Mouse (Mus musculus) lung, embryonic 15.5 days (tissue): ENCODE data around the gene Cox7b2. TPM values are rescaled to one million over a fixed set of nuclear protein-coding genes. Genes with fewer than 3 reads are reported as not detected.
"Not testable (repeated sequence)": the region's sequence is repeated elsewhere in the genome, so short reads cannot be mapped to it uniquely, and the experiment has no call there.

Source experiments
- ATAC-seq: fragments of 200-750 bp; cut with Nextera tagmentation; 2 replicates; pipeline ENCODE4 v1.8.0; 2017; ENCODE audit warnings: moderate number of reproducible peaks, borderline replicate concordance; ENCODE audit not compliant: low FRiP score, low TSS enrichment; ENCODE audit errors: extremely low read depth
- H3K27ac ChIP-seq: fragments of 300-500 bp; sonication (generic); 2 replicates; pipeline ENCODE4 v1.5.1; 2015; ENCODE audit warnings: moderate library complexity, mild to moderate bottlenecking, inconsistent platforms
- H3K27me3 ChIP-seq: fragments of 300-500 bp; sonication (generic); 2 replicates; pipeline ENCODE4 v1.6.1; 2015; ENCODE audit warnings: inconsistent platforms
- H3K36me3 ChIP-seq: fragments of 300-500 bp; sonication (generic); 2 replicates; pipeline ENCODE4 v1.6.1; 2015; ENCODE audit warnings: inconsistent platforms
- H3K4me1 ChIP-seq: fragments of 300-500 bp; sonication (generic); 2 replicates; pipeline ENCODE4 v1.6.1; 2015; ENCODE audit warnings: inconsistent platforms
- H3K4me2 ChIP-seq: fragments of 300-500 bp; sonication (generic); 2 replicates; pipeline ENCODE4 v1.6.1; 2015; ENCODE audit warnings: inconsistent platforms, mild to moderate bottlenecking, moderate library complexity
- H3K4me3 ChIP-seq: fragments of 300-500 bp; sonication (generic); 2 replicates; pipeline ENCODE4 v1.5.1; 2015; ENCODE audit warnings: mild to moderate bottlenecking, inconsistent platforms
- H3K9ac ChIP-seq: fragments of 300-500 bp; sonication (generic); 2 replicates; pipeline ENCODE4 v1.6.1; 2015; ENCODE audit warnings: inconsistent platforms
- H3K9me3 ChIP-seq: fragments of 300-500 bp; sonication (generic); 2 replicates; pipeline ENCODE4 v1.6.1; 2016; ENCODE audit warnings: inconsistent platforms
- WGBS: fragments of 180-500 bp; shearing (Covaris S2); methylation state at CpG from one replicate; pipeline ENCODE4 v1.1.7; 2015; 5-methylcytosine and 5-hydroxymethylcytosine counted together
- polyA plus RNA-seq: library from polyadenylated mRNA; unstranded; fragments of >200 nt; fragmentation: Nextera tagmentation; extraction: Ambion mirVana; gene quantifications from 2 replicates; pipeline ENCODE4 v1.2.1, GENCODE M21; 2015

The Cox7b2 gene
- polyA plus RNA-seq = 0.33 and 0.50 TPM in 2 replicates

DNA sequence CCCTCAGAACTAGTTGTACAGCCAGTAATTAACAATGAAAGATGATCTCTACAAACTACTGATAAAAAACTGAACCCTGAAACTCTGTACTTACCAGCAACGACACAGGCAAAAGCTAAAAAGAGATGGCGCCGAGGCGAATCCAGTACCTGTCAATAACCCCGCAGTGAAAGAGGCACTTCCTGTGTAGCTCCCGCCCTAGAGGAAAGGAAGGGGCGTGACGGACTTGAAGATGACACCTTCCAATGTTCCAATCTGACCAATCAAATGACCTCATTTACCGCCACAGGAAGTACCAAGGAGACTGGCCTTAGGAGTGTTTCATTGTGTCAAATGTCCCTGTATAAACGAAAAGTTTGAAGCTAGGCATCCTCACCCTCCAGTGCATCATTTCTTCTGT is at the start of gene Cox7b2:
Gene Cox7b2, minus strand, starts transcription at position 127 of the 400 bp plus-strand sequence.
- WGBS = 93% methylated on average over 10 of the region's 10 CpGs
- H3K9me3 ChIP-seq = no peaks in the 10 kb centered on the region
- H3K36me3 ChIP-seq = no peaks in the 10 kb centered on the region
- no peak for ATAC-seq
- no peak within 1 kb of the TSS for H3K9ac ChIP-seq
- no peak within 1 kb of the TSS for H3K27ac ChIP-seq
- H3K27me3 ChIP-seq = no peaks in the 10 kb centered on the region
- H3K4me3 ChIP-seq = no peak within 1 kb of the TSS
- no peaks in the 10 kb centered on the region for H3K4me1 ChIP-seq
- H3K4me2 ChIP-seq = no peak within 1 kb of the TSS

DNA sequence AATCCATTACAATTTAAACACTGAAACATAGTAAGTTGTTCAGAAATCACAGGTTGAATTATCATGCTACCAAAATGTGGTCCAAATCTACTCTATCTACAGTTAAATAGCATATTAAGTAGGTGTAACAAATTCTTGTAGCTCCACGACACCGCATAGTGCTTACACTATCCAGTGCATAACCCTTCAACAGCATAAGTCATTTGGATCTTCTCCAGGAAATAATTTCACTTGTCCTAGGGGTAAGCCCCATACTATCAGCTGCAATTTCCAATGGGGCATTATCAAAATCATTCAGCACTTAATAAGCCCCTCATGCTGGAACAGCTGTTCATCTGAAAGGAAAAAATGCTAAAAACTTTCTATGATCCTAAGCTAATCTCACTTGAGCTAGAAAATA is 47.3 kb upstream of the Cox7b2 start:
- H3K27ac ChIP-seq = no peak overlapping the region
- H3K36me3 ChIP-seq = no peaks in the 10 kb centered on the region
- H3K4me1 ChIP-seq = no peaks in the 10 kb centered on the region
- ATAC-seq = no peak
- no peak overlapping the region for H3K4me3 ChIP-seq
- H3K9ac ChIP-seq = no peak overlapping the region
- H3K9me3 ChIP-seq = no peaks in the 10 kb centered on the region
- H3K4me2 ChIP-seq = no peak overlapping the region
- H3K27me3 ChIP-seq = no peaks in the 10 kb centered on the region
- WGBS = 47% methylated on average over 2 of the region's 2 CpGs

DNA sequence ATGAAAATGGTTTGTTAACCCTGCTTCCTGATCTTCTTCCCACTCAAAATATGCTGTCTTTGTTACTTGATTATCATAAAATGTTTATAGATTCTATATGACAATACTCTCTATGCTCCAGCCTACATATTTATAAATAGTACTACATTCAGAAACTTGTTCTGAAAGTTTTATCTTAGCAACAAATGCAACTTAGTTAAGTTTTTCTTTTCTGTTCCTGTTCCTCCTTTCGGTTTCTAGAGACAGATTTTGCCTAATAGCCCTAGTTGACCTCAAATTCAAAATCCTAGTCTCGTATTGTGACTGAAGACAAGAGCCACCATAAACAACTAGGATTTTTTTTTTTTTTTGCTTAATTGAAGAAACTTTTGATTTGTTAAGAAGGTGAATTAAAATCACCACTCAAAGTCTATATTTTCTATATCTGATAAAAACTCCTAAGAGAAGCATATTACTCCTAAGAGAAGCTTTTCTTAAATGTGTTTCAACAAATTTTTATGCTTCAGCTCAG is 45.8 kb upstream of the Cox7b2 start:
- Histone ChIP-seq H3K9ac (no peak overlapping the region), H3K27ac (no peak overlapping the region), H3K9me3 (no peaks in the 10 kb centered on the region), H3K27me3 (no peaks in the 10 kb centered on the region), H3K36me3 (no peaks in the 10 kb centered on the region), H3K4me1 (no peaks in the 10 kb centered on the region), H3K4me2 (no peak overlapping the region), H3K4me3 (no peak overlapping the region)
- WGBS = 79% methylated on average over 2 of the region's 2 CpGs
- ATAC-seq = no peak

DNA sequence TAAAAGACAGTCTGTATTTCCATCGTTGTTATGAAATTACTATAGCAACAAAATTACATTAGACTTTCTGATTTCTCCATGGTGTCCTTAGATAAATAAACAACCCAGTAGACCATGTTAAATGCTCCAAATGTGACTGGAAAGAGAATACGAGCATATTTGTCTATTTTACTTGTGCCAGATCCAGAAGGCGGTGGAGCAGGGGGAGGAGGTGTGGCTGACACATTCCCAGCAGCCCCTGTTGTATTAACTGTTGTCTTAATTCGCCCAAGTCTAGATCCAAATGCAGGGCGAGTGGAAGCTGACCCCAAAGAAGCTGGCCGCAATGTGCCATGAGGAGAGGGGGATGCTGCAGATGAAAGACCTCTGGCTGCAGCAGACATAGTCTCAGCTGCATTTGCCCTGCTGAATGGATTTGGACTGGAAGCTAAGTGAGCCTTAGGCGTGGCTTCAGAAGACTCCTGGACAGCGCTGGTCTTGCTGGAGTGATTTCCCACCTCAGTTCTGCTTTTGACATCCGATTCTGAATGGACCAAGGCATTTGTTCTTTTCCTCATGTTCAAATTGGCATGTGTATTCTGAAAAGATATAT is 23.7 kb upstream of the Cox7b2 start:
- Histone ChIP-seq H3K4me1 (no peaks in the 10 kb centered on the region), H3K4me3 (no peak overlapping the region), H3K27me3 (no peaks in the 10 kb centered on the region), H3K9ac (no peak overlapping the region), H3K36me3 (no peaks in the 10 kb centered on the region), H3K9me3 (no peaks in the 10 kb centered on the region), H3K4me2 (no peak overlapping the region), H3K27ac (no peak overlapping the region)
- 49% methylated on average over 9 of the region's 9 CpGs for WGBS
- ATAC-seq = peak; percentile 62; the same call in 1 of the 2 replicates

DNA sequence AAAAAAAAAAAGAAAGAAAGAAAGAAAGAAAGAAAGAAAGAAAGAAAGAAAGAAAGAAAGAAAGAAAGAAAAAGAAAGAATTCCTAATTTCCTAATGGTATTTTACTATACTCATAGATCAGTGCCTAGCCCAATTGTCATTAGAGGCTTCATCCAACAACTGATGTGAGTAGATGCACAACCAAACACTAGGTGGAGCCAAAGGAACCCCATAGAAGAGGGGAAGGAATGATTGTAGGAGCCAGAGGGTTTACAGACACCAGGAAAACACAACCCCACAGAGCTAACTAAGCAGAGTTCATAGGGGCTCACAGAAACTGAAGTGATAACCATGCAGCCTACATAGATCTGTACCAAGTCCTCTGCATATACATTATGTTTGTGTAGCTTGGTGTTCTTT is 2.5 kb downstream of the Cox7b2 start:
- H3K27ac ChIP-seq = no peak overlapping the region
- H3K27me3 ChIP-seq = no peaks in the 10 kb centered on the region
- no peak overlapping the region for H3K4me3 ChIP-seq
- no peaks in the 10 kb centered on the region for H3K4me1 ChIP-seq
- no peak for ATAC-seq
- no peak overlapping the region for H3K4me2 ChIP-seq
- no peak overlapping the region for H3K9ac ChIP-seq
- H3K9me3 ChIP-seq = no peaks in the 10 kb centered on the region
- H3K36me3 ChIP-seq = no peaks in the 10 kb centered on the region

DNA sequence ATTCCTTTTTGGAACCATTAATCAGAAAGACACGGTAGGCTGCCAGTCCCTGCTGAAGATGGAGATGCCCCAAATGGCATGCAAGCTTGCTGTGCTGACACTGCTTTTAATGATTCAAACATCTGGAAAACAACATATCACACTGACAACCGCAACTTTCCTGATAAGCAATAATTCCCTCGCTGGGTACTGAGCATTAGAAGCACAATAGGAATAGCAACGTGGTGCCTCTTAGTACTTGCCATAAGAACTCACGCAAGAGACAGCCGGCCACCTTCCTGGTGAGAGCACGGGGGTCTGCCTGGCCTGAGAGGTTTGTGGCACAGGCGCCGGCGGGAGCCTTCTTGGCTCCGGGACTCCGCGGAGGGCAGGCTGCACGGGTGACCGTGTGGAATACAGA is 22.5 kb downstream of the Cox7b2 start:
- peak; percentile 52; the same call in 1 of the 2 replicates for ATAC-seq
- not testable (repeated sequence) for H3K4me3 ChIP-seq, H3K4me2 ChIP-seq, H3K4me1 ChIP-seq, H3K27ac ChIP-seq, H3K27me3 ChIP-seq, H3K36me3 ChIP-seq, H3K9ac ChIP-seq, H3K9me3 ChIP-seq
- 67% methylated on average over 11 of the region's 15 CpGs for WGBS

DNA sequence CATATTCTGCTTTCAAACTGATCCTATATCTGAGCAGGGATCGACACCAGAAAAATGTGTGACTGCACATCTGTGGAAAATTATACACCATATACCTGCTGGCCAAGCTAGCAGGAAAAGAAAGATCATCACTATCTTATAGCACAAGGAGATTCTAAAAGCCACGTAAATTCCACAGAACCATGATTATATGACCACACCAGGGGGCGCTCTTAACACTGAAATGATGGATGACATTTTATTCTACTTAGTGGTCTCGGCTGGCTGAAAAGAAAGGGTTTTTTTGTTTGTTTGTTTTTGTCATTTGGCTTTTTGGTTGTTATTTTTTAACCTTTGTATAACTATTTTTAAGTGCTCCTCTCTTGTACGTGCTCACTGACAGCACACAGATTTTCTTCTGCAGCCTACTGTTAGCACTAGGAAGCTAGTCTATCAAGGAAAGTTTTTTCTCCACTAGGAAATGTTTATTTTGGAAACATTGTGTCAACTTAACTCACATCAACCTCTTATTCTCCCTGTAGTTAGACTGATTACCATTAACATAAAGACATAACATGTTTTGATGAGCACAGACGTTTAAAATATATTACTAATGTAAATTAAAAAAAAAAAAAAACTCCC is 45.8 kb downstream of the Cox7b2 start:
- no peaks in the 10 kb centered on the region for H3K27me3 ChIP-seq
- H3K4me2 ChIP-seq = no peak overlapping the region
- no peaks in the 10 kb centered on the region for H3K9me3 ChIP-seq
- 14% methylated on average over 6 of the region's 6 CpGs for WGBS
- no peak overlapping the region for H3K4me3 ChIP-seq
- no peak overlapping the region for H3K27ac ChIP-seq
- ATAC-seq = no peak
- no peak overlapping the region for H3K9ac ChIP-seq
- H3K4me1 ChIP-seq = no peaks in the 10 kb centered on the region
- H3K36me3 ChIP-seq = no peaks in the 10 kb centered on the region

DNA sequence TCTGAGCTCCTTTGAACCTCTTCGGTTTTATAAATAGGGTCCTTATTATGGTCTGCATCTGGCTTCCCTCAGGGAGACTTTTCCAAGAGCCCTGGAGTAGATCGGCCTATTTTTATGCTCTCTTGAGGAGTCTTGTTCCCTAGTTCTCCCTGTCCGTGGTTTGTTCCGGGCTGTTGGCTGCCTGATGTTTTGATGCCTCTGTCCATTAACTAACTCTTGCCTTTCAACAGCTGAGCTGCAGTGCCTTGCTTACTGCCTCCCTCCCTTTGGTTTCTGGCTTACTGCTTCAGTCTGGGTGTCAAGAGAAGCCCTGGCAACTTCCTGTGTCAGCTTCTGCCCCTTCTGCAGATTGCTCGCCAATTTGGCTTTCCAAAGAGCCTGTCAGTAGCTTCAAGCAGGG is 52.4 kb downstream of the Cox7b2 start:
- WGBS = 48% methylated on average over 5 of the region's 5 CpGs
- H3K4me1 ChIP-seq = no peaks in the 10 kb centered on the region
- H3K9ac ChIP-seq = no peak overlapping the region
- H3K27me3 ChIP-seq = no peaks in the 10 kb centered on the region
- no peaks in the 10 kb centered on the region for H3K36me3 ChIP-seq
- no peak overlapping the region for H3K4me2 ChIP-seq
- no peak overlapping the region for H3K4me3 ChIP-seq
- no peak for ATAC-seq
- no peaks in the 10 kb centered on the region for H3K9me3 ChIP-seq
- H3K27ac ChIP-seq = no peak overlapping the region

DNA sequence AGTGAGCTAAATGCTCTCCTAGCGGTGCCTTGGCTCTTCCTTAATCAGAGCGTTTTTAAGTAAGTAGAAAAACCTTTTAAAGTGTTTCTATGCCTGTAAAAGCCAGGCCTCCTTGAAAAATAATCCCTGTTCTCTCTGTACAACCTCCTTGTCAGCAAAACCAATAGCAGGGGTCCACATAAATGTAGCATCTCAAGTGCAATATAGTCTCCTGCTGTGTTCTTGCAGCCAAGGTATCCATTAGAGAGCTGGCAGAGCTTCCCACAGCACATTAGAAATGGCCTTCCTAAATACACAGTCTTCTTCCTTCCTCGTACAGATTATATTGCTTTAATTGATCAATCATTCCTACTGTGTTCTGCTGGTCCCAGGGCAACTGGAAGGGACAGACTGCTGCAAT is 91.0 kb downstream of the Cox7b2 start:
- WGBS = 33% methylated on average over 3 of the region's 3 CpGs
- H3K4me2 ChIP-seq = no peak overlapping the region
- H3K27ac ChIP-seq = no peak overlapping the region
- H3K27me3 ChIP-seq = no peaks in the 10 kb centered on the region
- no peaks in the 10 kb centered on the region for H3K4me1 ChIP-seq
- no peaks in the 10 kb centered on the region for H3K9me3 ChIP-seq
- H3K9ac ChIP-seq = no peak overlapping the region
- no peak overlapping the region for H3K4me3 ChIP-seq
- no peaks in the 10 kb centered on the region for H3K36me3 ChIP-seq
- no peak for ATAC-seq

DNA sequence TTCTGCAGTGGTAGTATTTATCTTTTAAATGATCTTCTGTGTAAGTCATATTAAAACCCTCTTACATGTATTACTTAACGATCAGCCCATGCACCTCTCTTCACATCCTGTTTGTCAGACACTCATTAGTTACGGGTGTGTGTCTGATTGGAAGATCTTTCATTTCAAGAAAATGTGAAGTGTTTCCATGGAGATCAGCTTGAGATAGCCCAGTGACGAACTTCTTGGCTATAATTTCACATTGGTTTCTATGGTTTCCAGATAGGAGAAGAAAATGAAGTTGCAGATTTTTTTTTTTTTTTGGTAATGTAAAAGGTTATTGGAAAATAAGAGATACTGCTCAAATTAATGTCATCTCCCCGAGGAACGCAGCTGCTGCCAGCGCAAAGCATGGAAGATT is 107.8 kb downstream of the Cox7b2 start:
- H3K9me3 ChIP-seq = no peaks in the 10 kb centered on the region
- no peaks in the 10 kb centered on the region for H3K36me3 ChIP-seq
- ATAC-seq = no peak
- H3K27me3 ChIP-seq = no peaks in the 10 kb centered on the region
- 63% methylated on average over 6 of the region's 6 CpGs for WGBS
- H3K4me1 ChIP-seq = no peaks in the 10 kb centered on the region
- no peak overlapping the region for H3K9ac ChIP-seq
- H3K4me3 ChIP-seq = no peak overlapping the region
- no peak overlapping the region for H3K27ac ChIP-seq
- H3K4me2 ChIP-seq = no peak overlapping the region
